Mouse (Mus musculus): Measurements from ENCODE around the gene Parp6.

DNA sequence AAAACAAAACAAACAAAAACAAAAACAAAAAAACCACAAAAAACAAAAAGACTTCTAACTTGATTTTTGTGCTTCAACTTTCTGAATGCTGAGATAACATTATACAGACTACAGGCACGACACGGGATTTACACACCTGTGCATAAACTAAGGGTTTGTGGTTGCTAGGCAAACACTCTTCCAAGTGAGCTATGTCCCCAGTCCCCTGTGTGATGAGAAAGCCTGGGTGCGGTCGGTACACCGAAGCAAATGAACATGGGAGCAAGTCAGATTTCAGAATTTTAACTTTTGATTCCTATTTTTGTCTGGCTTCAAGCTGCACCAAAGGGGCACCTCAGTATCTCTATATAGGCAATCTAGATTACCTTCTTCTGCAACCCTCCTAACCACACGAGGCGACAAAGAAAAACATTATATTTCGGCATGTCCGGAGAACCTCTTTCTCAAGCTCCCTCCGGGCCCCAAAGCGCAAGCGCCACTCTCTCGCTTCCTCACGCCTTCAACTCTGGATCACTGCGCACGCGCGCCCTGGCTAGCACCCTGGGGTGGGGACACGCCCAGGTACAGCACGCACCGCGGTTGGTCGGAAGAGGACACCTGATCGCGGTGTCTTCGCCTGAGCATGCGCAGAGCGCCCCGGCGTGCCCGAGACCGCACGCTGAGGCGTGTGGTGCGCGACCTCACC, at the start of gene Parp6:
- no peak for TF ChIP-seq CTCF (IDR thresholded peaks at IDR 0.05; ENCODE audit: low read depth, low read length)
- TF ChIP-seq POLR2A (IDR thresholded peaks at IDR 0.05; ENCODE audit: extremely low read depth, insufficient read depth, low read length), result peak; percentile 70

Measured in liver, adult 2 months (tissue).